Mouse (Mus musculus) retina, adult 2 months (tissue): Measurements from ENCODE around the gene Srrm2.

Experiments
- DNase-seq: peaks from one replicate; pipeline ENCODE4 v3.0.0-alpha.2; 2012; ENCODE audit warnings: low read depth, low spot score

The Srrm2 gene

DNA sequence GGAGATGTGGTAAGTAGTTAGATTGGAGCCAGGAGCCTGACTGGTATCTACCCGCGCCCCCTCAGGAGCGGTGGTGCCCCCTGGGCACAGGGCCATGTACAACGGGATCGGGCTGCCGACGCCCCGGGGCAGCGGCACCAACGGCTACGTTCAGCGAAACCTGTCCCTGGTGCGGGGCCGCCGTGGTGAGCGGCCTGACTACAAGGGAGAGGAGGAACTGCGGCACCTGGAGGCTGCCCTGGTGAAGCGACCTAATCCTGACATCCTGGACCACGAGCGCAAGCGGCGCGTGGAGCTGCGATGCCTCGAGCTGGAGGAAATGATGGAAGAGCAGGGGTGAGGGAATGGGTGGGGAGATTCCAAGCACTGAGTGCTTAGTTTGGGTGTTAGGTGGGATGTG lies 16.5 kb downstream of the Srrm2 start:
- no peak for DNase-seq

DNA sequence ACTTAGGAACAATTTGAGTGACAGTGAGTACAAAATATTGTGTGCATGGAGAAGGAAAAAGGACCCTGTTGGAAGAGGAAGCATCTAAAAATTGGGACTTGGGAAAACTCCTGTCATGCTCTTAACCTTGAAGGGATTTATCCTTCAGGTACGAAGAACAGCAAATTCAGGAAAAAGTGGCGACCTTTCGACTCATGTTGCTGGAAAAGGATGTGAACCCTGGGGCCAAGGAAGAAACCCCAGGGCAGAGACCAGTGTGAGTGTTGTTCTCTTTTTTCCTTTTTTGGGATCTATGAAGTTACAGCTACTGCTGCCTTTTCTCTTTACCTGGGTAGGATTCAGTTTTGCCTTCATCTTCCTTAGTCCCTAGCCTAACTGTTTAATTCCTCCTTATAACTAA lies 17.6 kb downstream of the Srrm2 start:
- DNase-seq = no peak

DNA sequence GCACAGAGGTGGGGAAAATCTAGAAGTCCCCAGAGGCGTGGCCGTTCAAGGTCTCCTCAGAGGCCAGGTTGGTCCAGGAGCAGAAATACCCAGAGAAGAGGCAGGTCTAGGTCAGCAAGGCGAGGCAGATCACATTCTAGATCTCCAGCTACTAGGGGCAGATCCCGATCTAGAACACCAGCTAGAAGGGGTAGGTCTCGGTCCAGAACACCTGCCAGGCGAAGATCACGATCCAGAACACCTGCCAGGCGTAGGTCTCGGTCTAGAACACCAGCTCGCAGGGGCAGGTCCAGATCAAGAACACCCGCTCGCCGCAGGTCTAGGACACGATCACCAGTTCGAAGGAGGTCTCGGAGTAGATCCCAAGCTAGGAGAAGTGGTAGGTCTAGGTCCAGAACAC lies 25.3 kb downstream of the Srrm2 start:
- DNase-seq = no peak

DNA sequence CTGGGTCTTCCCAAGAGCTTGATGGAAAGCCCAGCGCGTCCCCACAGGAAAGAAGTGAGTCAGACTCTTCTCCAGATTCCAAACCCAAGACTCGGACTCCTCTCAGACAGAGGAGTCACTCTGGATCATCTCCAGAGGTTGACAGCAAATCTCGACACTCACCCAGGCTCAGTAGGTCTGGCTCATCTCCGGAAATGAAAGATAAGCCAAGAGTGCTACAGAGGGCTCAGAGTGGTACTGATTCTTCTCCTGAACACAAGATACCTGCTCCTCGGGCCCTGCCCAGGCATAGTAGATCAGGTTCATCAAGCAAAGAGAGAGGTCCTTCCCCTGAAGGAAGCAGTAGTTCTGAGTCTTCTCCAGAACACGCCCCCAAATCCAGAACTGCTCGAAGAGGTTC lies 28.2 kb downstream of the Srrm2 start:
- DNase-seq = no peak

DNA sequence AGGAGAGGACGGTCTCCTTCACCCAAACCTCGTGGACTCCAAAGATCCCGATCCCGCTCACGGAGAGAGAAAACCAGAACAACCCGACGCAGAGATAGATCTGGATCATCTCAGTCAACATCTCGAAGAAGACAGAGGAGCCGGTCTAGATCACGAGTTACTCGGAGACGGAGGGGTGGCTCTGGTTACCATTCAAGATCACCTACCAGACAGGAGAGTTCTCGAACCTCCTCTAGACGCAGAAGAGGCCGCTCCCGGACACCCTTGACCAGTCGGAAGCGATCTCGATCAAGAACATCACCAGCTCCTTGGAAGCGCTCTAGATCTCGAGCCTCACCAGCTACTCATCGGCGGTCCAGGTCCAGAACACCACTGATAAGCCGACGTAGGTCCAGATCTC lies 28.9 kb downstream of the Srrm2 start:
- no peak for DNase-seq

DNA sequence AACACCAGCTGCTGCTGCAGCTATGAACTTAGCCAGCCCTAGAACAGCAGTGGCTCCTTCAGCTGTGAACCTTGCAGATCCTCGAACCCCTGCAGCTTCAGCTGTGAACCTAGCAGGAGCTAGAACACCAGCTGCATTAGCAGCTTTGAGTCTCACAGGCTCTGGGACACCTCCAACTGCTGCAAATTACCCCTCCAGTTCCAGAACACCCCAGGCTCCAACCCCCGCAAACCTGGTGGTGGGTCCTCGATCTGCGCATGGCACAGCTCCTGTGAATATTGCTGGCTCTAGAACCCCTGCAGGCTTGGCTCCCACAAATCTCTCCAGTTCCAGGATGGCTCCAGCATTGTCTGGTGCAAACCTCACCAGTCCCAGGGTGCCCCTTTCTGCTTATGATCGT lies 30.4 kb downstream of the Srrm2 start:
- no peak for DNase-seq

DNA sequence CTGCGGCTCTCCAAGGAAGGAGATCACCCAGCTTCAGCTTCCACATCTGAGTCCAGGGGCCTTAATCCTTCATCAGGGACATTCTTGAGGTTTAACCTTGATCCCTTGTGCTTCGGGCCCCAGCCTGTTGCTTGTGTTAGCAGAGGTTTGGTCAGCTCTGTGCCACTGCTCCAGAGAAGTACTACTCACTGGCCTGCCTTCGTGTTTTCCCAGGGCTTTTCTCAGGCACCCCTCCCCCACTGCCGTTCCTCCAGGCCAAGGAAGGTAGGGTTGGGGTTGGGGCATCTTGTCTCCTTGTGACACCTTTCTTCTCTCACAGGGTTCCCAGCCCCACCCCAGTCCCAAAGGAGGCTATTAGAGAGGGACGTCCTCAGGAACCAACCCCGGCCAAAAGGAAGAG lies 31.8 kb downstream of the Srrm2 start:
- DNase-seq = no peak

DNA sequence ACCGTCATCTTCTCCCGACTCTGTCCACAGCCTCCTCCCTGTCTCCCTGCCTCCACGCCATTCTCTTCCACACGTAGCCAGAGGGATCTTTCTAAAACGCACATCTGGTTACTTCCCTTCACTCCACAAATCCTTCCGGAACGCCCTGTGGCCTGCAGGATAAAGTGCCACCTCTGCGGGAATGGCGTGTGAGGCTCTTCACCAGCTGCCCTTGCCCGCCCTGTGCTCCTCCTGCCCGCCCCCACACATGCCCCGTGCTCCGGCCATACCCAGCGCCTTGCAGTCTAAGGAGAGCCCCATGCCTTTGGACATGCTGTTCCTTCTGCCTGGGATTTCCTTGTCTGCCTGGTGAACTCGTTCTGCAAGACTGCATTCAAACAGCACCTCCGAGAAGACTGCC lies 32.7 kb downstream of the Srrm2 start:
- no peak for DNase-seq

DNA sequence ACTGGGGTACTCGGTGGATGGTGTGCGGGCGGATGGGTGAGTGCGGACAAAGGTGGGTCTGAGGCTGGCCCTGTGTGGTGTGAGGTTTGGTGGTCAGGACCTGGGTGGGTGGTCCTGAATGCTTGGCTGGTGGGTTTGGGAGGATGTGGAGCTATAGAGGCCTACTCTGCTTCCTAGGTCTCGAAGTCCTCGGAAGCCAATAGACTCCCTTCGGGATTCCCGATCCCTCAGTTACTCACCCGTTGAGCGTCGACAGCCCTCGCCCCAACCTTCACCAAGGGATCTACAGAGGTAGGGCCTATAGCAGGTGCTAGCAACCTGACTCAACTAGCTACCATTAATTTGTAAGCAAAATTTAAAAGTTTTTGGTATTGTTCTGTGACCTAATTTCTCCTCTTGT lies 33.3 kb downstream of the Srrm2 start:
- DNase-seq = no peak

DNA sequence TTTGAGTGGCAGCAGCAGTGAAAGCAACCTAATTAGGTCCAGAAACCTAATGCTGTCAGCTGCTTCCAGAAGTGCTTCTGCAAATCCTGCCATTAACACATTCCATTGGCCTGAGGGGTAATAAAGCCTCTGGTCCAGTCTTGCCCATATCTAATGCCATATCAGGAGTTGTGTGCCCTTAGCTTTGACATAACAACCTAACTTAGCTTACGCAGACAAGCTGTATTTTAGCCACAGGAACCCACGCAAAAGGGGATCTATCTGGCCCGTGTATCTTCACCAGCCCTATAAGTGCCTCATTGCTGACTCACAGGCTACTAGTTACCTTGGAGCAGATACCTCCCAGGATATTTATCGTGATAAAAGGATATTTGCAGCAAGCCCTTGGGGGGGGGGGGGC lies 35.3 kb downstream of the Srrm2 start:
- DNase-seq = no peak

DNA sequence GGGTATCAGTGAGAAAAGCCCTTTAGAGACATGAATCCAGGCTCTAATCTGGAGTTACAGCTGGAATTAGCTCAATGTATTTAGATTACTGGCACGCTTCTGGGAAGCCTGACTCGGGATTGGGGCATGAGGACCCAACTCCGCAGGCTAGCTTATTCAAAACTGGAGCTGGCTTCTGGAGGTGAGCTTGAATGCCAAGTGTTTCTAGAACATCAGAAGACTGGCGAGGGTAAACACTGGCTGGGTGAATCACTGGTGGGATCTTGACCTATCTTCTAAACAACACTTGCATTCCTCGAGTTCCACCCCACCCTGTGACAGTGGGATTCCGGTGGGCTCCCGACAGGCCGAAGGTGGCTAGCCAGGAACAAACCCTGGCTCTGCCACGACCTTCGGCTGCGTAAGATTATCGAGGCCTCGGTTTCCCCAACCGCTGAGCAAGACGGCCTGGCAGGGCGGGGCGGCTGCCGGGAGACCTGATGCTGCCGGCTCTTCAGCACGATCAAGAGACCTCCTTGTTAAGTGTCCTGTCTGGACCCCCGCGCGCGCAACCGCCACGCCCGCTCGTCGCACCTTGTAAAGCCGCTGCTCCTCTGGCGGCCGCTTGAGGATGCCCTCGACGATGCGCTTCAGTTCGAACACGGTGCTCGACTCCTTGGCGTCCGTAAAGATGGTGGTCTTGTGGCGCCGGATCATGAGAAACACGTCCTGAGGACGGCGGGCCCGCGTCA lies 38.1 kb downstream of the Srrm2 start:
- DNase-seq = no peak

DNA sequence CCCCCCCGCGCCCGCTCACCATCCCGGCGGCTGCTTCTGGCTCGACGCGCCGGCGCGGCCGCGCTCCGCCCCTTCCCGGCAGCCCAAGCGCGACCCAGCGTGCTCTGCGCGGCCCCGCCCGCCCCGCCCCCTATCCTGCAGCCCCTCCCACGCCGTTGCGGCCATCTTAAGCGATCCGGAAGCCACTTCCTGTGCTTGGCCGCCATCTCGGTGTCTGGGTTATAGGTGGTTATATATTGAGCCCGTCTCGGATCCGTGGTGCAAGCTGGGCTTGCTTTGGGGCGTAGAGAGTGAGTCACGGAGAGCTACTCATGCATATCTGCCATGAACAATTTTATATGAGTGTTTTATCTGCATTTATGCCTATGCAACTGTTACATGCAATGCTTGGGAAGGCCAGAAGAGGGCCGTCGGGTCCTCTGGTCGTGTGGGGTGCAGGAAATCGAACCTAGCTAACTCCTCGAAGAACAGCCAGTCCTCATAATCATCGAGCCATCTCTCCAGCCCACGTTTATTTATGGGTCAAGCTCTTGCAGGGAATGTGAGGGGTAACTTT lies 38.8 kb downstream of the Srrm2 start, which contains the start of gene Elob:
Gene Elob, minus strand, starts transcription at position 73 of the 556 bp plus-strand sequence.
- DNase-seq = peak; percentile 80

DNA sequence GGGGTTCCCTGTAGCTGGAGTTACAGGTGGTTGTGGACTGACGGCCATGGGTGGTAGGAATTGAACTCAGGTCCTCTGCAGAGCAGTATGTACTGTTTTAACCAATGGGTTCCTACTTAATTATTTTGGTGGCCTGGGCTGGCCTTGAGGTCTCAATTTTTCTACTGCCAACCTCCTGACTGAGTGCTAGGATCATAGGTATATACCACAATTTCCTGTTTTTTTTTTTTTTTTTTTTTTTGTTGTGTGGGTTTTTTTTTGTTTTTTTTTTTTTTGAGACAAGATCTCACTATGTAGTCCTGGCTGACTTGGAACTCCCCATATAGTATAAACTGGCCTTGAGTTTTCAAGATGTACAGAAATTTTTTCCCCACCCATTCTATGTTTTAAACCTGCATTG lies 40.9 kb downstream of the Srrm2 start:
- no peak for DNase-seq

DNA sequence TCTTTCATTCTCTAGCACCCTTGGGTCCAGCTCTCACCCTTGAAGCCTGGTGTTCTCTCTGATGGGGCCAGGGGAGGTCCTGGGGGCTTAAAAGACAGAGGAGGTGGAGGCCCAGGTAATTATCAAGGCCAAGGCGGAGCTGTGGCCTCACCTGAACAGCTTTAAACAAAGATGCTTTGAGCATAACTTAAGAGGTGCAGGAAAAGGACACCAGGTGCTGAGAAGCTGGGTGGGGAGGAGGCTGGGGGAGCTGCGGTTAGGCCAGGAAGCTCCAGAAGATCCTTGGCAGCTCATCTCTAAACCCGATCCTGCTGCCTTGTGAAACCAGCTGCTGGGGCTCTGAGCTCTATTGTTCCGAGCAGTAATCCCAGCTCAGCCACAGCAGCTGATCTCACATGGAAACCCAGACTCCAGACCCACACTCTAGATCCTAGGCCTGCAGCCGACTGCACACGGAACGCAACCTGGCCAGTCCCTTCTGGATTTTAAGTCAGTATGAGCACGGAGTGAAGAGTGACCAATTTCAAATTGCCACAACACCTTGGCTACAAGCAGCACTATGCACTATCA lies 45.8 kb downstream of the Srrm2 start, which contains the start of gene Prss33:
Gene Prss33, minus strand, starts transcription at position 51 of the 570 bp plus-strand sequence.
- DNase-seq = no peak

DNA sequence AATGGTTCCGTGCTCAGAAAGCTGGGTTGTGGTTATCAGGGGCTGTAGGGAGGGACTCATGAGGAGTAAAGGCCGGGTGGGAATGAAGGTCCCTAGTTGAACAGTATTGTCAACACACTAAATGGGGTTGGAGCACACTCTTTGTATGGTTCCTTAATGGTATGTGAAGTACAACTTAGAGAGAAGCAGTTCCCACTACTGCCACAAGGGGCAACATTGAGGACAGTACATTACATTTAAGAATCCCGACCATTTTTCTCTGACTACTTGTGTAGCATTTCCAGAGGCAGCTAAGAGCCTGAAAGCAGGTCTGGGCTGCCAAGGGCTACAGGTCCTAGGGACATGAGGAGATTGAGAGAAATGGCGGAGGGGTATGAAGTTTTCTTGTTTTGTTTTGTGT lies 50.8 kb downstream of the Srrm2 start:
- no peak for DNase-seq

DNA sequence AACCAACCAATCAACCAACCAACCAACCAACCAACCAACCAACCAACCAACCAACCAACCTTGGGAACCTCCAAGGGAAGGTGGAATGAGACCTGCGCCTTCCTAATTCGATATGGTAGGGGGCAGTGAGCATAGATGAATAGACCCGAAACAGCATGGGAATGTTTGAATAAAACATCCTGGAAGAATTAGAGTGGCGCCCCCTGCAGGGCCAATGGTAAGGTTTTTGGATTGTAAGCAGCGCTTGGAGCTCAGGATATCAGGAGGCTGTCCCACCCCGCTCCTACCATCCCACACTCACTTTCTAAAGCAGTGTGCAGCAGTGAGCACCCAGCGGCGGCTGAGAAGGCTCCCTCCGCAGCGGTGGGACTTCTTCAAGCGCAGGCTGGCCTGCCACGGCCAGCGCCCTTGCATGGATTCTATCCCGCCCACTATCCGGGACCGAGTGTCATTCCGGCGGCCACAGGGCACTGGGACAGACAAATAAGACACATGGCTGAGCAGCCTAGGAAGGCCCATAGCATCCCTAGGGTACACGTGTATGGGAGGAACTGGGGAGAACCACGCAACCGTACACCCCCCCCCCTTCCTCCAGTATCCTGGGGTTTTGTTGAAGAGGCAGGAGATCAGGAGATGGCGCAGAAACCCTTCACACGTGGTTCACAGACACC lies 52.9 kb downstream of the Srrm2 start:
- no peak for DNase-seq

DNA sequence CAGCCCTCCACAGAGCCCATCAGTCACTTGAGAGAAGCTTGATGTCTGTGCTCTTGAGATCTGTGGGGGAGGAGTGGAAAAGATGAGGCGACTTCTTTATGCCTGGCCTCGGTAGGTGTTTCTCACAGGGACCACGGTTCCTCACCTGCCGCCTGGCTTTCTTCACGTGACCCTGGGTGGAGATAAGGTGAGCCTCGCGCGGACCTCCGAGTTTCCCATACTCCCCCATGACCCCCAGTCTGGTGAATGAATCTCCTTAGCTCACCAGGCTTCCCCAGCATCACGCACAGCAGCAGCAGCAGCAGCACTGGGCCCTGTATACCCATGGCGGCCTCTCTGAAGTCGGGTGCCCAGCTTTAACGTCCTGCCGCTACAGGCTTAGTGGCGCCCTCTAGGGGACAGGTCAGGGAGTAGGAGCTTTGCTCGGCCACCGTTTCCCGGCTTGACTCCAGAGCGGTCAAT lies 53.5 kb downstream of the Srrm2 start, which contains the start of the genes Prss32 and Prss41:
Gene Prss32, plus strand, starts transcription at position 44 of the 462 bp plus-strand sequence.
Gene Prss41, minus strand, starts transcription at position 361 of the 462 bp plus-strand sequence.
- no peak for DNase-seq

DNA sequence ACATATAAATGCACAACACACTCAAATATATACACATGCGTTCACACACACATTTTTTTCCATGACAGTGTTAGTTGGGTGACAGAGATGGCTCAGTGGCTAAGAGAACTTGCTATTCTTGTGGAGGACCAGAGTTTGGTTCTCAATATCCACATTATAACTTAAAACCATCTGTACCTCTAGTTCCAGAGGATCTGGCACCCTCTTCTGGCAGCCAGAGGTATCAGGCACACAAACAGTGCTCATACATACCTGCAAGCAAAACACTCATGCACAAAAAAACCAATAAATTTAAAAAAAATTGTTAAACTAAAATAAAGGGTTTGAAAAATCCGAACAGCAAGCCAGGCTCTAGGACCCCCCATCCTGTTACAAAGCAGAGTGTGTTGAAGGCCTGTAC lies 59.7 kb downstream of the Srrm2 start:
- DNase-seq = no peak

DNA sequence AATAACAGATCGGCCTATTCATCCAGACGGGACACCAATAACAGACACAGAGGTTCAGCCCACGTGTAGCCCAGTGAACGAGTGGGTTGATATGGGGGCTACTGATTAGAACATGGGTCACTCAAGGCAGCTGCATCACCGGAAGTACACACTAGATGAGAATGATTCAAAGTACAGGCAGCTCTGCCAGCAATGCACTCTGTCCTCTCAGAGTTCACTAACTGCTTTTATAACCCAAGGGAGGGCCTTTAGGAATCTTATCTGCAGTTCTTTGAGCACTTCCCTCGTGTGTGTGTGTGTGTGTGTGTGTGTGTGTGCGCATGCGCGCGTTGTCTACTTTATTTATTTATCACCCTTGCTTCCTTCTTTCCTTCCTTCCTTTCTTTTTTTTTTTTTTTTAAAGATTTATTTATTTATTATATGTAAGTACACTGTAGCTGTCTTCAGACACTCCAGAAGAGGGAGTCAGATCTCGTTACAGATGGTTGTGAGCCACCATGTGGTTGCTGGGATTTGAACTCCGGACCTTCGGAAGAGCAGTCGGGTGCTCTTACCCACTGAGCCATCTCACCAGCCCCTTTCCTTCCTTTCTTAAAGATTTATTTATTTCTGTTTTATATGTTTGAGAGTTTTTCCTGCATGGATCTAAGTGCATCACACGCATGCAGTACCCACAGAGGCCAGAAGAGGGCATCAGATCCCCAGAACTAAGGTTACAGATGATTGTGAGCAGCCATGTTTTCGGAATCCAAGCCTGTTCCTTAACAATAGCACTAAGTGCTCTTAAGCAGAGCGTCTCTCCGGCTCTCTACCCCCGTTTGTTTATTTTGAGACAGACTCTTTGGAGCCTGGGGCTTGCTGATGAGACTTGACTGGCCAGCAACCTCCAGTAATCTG lies 60.8 kb downstream of the Srrm2 start:
- peak; percentile 44 for DNase-seq

DNA sequence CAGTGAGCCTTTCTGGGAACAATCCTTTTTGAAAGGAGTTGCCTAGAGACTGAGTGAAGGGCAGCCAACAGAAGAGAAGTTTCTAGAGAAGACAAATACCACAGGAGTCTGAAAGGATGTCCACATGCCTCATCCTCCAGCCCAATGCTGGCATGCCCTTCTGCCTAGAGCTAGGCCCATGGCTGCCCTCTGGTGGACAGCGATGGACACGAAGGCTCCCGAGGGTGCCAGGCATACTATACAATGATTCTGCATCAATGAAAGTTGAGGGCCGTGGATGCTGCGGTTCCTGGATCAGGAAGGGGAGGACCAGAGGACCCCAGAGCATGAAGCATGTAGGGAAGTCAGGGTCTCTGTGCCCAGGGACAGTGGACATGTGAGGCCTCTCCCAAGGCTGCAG lies 63.0 kb downstream of the Srrm2 start:
- no peak for DNase-seq

DNA sequence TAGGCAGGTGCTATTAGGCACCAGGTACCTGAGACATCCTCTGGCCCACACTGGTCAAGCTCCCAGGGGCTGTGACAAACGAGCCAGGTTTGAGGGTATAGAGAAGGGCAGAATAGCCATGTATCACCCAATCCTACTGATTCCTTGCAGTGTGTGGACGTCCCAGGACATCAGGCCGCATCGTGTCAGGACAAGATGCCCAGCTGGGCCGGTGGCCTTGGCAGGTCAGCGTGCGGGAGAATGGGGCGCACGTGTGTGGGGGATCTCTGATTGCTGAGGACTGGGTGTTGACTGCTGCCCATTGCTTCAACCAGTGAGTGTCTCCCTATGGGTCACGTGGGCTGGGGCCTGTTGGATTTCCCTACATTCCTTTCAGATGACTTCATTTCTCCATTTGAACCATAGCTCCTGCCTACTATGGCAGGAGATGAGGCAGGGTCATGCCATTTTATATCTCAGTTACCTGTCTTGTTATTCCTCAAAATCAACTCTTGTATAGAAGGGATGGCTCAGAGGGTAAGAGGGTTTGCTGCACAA lies 64.0 kb downstream of the Srrm2 start:
- no peak for DNase-seq
